Mouse (Mus musculus) adrenal gland, postnatal 14 days (tissue): ENCODE results near the gene Drp2. TPM values are rescaled to one million over a fixed set of nuclear protein-coding genes. Genes with fewer than 3 reads are reported as not detected.
A peak's percentile ranks its signal among the peaks of the same experiment; 100 is the strongest.

Experiments
- DNase-seq: peaks from one replicate; pipeline ENCODE4 v3.0.0; 2021; ENCODE audit warnings: mixed read lengths
- long read RNA-seq, 2 experiments: library from polyadenylated mRNA; stranded (forward); transcript quantifications; one replicate each; pipeline ENCODE4 v2.0.0; 2021
- total RNA-seq: library from RNA; stranded (reverse); gene quantifications from 2 replicates; pipeline ENCODE4 v1.2.3, GENCODE M21; 2021

The Drp2 gene
- total RNA-seq = 0.41 and 0.53 TPM in 2 replicates
- long read RNA-seq, experiment 1 = 0 reads
- long read RNA-seq, experiment 2 = 0 reads

DNA sequence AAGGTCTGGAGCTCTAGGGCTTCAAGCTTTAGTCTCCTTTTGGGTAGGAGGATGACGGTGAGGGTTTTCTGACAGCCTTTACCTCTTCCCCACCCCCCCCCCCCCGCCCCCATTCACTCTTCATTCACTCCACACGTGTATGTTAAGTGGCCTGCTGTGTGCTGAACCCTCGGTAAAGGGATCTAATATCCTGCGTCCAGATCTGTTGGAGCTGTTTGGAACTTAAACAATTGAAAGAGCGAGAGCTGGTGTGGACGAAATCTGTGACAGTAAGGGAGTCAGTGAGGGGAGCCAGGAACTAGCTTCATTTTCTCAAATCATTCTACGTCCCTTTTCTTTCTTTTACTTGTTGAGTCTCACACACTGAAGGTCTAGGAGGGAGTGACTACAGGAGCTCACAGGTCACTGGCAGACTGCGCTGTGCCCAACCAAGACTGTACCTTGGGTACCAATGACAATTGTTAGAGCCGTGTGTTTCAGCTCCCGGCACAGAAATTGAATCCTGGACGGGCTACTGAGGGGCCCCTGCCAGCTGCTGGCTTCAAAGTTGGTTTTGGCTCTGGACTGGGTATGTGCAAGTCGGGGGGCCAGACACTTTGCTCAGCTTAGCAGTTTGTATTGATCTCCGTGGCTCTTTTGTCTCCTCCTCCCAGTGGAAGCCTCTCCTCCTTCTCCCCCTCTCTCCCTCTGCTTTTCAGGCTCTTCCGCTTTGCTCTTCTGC, at the start of gene Drp2:
Gene Drp2 (plus strand): TSS at position 689 of the 721 bp plus-strand sequence.
- peak; percentile 4 for DNase-seq

DNA sequence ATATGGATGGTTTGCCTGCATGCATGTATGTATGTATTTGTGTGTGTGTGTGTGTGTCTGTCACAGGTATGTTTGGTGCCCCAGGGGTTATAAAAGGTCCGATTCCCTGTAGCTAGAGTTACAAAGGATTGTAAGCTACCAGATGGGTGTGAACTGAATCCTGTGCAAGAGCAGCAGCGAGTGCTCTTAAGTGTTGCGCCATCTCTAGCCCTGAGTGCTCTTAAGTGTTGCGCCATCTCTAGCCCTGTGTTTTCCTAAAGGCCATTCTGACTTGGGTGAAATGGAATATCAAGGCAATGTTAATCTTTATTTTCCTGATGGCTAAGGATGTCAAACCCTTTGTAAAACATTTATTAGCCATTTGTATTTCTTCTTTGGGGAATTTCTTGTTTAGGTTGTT, 45.0 kb upstream of the Drp2 start:
- peak; percentile 14 for DNase-seq

DNA sequence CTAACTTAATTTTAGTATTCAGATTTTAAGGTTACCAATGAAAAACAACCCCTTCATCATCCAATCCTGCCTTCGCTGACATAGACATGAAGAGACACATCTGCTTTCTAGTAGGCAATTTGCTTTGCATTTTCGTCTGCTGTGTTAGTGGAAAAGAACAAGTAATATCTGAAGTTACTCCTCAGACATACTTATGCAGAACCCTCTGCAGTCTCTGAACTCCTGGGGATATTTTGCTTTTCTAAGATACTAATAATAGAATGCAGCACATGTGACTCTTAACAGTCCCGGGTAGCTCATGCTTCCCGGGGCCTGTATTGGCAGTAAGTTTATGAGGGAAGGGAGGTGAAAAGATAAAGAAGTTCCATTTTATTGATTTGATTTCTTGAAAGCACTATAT, 42.2 kb upstream of the Drp2 start:
- no peak for DNase-seq

DNA sequence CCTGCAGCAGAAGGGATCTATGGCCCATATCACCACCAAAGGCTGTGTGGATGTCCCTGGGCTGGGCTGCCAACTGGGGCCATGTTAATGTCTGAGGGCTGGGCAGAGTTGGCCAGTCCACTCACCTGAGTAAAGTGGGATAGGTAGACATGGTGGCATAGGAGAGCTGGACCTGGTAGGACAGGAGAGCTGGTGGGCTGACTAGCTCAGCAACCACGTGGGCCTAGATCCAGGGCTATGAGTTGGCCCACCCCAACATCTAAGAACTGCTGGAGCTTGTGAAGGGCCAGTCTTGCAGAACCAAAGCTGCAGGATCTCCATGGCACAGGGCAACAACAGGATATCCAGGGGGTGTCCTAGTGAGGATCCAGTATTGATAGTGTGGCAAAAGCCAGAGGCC, 38.9 kb upstream of the Drp2 start:
- DNase-seq = no peak

DNA sequence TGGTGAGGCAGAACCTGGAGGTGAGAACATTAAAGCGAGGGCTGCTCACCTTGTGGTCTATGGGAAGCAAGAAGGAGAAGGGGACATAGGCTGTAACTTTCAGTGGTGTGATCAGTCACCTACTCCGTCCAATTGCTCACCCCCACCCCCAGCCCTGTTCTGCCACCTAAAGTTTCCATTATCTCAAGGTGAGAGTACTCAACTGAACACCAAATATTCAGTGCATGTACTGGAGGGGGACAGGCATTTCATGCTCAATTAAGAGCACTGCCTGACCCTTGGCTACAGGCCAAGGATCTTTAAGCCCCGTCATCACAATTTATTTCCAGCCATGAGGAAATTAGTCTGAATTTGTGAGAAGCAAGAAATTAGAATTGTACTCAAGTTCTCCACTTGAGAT, 37.8 kb upstream of the Drp2 start:
- no peak for DNase-seq

DNA sequence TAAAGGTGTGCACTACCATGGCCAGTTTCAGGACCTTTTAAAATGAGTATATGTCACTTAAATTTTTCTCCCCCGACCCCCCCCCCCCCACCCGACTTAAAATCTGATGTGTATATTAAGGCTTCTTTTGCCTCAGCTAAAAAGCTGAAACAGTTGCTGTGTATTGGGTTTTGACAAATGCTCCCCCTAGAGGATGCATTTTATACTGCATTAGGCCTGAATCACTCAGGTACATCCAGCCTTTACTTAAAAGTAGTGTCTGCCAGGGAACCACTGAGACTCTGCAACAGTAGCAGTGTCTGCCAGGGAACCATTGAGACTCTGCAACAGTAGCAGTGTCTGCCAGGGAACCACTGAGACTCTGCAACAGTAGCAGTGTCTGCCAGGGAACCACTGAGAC, 33.1 kb upstream of the Drp2 start:
- DNase-seq = no peak

DNA sequence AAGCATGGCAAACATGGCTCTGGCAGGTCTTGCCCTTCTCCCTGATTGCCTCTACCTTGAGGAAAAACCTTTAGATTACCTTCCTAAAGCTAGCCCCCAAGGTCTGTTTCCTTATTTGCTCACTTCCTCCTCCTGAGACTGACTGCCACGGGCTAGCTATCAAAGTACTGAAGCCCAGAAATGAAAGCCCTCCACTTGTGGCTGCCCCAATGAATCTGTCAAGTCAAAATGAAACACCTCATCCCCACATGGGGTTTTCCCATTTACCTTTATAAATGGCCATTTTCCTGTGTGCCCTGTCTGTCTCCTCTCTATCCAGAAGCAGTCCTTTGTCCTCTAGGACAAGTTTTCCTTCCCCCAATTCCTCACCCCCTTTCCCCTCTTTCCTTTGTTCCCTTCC, 30.2 kb upstream of the Drp2 start:
- no peak for DNase-seq

DNA sequence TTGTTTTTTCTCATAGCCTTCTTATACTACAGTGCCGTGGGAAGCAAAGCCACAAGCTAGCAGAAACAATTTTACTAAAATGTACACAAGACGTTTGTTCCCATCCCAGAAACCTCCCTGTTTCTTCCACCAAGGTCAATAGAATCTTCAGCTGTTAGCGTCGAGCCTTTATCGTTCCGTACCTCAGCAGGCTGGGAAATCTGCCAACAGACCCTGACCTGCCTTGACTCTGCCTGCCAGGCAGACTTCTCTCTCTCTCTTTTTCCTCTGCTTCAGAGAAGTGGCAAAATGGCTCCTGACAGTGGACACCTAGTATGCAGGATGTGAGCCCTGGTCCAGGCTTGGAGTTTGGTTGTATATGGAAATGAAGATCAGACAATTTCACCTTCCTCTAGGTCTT, 19.5 kb upstream of the Drp2 start:
- DNase-seq = peak; percentile 21

DNA sequence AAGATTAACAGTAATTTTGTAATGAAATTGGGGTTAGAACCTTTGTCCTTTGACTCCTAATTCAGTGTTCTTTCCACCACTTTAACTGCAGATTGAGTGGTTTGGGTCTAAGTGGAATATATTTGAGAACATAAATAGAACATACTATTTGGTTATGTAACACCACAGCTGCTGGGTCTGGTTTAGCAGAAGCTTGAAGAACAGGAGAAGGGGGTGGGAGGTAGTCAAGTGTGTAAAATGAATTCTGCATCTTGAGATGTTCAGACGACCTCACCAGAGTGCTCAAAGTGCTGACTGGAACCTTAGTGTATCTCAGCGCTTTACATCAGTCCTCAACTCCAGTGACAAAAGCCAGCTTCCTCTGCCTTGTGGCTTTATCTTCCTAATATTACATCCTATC, 5.4 kb upstream of the Drp2 start:
- no peak for DNase-seq

DNA sequence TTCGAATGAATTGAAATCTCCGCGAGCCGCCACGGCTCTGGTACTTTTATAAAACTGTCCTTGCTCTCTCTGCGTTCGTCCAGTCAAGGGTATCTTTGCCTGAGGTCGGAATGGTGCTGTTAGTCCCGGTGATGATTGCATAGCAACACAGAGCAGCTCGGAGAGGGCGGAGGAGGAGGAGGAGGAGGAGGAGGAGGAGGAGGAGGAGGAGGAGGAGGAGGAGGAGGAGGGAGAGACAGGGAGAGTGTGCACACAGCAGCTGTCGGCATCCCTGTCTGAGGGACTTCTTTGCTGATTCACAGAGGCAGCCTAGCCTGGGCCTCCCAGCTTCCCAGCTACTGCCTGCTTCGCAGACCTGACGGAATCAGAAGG, 219 bp downstream of the Drp2 start:
- peak; percentile 8 for DNase-seq

DNA sequence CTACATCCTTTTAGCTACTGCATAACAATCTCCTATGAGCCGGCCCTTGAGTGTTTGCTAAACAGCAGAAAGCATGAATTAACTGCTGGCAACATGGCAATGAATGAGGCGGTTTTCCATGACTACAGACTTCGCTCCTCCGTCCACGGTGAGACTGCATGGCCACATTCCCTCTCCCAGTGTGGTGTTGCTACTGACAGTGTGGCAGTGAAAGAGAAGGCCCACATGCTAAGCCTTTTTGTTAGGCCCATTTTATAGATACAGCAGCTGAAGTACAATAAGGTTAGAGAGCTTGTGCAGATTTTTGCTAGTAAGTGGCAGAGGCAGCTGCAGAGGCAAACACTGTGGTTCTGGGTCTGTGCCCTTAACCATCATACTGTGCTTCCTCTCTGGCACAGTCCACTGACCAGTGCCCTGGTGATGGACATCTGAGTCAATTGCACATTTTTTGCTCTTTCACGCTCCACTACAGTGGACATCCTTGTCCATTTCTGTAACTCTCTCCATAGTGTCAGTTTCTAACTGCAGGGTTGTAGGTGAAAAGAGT, 5.1 kb downstream of the Drp2 start:
- DNase-seq = no peak

DNA sequence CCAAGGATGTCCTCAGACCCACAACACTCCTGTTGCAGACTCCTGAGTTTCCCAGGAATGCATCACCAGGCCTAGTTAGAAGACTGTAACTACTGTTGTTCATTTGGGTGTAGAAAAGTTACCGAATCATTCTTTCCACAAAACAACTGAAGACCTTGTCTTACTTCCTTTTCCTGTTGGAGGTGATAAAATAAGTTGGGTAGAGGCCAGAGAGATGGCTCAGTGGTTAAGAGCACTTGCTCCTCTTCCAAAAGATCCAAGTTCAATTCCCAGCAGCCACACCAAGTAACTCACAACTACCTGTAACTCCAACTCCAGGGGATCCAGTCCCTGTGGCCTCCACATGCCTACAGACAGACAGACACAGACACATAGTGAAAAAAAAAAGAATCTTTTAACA, 7.7 kb downstream of the Drp2 start:
- no peak for DNase-seq

DNA sequence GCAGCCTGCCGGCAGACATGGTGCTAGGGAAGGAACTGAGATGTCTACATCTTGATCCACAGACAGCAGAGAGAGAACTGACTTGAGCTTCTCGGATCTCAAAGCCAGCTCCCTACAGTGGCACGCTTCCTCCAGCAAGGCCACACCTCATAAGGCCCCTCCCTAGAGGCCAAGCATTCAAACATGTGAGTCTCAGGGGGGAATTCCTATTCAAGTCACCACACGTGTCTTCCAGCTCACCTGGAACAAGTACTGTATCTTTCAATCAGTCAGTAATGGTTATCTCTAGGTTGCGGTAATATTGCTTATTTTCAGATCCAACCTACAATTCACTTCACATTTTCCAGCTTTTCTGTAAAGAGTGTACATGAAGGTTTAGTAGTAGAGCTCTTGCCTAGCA, 15.7 kb downstream of the Drp2 start:
- DNase-seq = no peak

DNA sequence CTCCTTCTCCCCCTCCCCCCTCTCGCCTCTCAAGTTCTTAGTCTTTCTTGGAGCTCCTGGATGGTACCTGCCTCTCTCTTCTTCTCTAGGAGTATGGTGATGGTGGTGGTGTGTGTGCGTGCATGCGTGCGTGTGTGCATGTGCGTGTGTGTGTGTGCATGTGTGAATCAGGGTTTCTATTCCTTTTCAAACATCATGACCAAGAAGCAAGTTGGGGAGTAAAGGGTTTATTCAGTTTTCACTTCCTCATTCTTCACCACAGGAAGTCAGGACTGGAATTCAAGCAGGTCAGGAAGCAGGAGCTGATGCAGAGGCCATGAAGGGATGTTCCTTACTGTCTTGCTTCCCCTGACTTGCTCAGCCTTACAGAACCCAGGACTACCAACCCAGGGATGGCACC, 19.9 kb downstream of the Drp2 start:
- no peak for DNase-seq

DNA sequence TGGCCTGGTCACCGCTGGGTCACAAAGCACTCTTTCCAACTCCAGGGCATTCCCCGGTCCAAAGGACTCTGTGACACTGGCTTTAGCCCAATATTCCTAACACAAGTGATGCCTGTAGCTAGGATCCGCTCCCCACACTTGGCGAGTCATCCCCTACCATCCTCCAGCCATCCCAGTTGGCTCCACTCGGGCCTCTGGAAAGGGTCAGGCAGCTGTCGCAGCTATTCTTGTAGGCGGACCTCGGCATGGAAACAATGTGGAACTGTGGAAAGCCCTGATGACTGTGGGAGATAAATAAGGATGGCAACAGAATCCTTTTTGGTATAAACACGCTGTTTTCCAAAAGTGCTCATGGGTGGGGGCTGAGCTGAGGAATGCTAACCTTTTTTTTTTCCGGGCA, 21.4 kb downstream of the Drp2 start:
- DNase-seq = no peak

DNA sequence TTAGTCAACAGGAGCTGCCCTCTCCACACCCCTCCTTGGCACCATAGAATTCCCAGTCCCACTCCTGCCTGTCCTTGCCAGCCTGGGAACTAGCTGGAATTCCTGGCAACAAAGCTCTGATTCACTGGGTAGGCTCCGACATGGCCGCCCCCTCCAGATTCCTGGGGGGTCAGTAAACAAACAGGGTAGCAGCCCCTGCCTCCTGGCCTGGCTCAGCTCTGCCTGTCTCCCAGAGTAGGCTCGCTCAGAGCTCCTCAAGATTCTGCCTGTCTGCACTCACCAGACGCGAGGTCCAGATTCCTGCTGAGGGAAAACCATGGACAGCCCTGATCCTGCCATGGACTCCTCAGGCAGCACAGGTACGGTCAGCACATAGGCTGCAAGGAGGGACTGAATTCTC, 22.5 kb downstream of the Drp2 start:
- DNase-seq = no peak

DNA sequence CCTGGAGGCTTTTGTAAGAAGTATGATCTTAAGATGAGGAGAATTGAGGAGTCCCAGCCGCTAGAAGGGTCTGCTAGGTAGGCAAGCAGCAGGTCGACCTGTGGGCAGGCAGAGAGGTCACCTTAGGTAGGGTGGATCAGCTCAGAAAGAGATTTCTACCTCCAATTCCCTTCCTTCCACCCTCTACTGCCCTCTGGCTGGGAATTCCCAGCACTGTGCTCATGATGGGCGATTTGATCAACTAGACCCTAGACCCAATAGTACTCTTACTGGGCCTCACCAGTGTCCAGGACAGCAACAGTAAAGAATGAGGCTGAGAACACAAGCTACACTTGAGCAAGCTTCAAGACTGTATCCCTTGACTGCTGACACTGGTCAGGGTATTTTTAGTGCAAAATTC, 23.0 kb downstream of the Drp2 start:
- no peak for DNase-seq

DNA sequence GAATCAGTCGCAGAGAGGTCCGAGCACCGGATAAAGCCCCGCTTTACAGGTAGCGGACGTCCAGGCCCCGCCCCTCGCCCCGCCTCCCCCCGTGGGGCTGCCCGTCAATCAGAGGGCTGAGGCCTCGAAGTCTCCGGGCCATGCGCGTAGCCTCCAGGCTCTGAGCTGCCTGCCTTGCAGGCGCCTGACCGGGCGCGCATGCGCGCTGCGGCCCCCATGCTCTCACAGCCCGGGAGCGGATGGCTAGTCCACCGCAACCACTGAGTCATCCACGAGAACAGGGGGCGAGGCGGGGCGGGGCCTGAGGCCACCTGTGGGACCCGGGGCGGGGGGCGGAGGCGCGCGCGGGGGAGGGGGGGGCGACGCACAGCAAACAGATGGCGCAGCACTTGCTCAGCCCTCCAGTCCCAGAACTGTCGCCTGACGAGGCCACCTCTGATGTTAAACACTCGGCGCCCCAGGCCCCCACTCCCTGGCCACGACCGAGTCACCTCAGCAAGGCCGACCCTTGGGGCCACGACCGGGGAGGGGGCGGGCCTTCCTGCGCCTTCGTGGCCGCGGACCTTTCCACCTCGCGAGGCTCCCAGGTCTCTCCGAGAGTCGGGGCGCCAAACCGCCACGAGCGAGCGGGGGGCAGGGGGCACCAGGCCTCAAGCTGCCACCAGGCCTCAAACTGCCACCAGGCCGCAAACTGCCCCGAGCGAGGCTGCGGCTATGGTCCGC, 70.8 kb downstream of the Drp2 start:
- DNase-seq = no peak

DNA sequence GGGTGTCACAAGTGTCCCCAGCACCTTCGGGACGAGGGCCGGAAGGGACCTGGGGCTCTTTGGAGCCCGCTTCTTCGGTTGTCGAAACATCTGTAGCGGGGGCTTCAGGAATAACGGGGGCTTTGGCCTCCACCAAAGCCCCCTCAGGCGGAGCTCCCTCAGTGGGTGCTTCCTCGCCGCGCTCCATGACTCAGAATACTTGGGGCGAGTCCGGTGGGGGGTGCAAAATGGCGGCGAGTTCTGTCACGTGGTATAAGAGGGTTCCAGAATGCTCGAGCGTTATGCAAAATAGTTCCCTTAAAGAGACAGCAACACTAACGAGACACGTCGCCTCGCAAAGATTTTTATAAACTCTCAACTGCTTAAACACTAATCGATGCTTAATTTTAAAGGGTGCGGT, 71.9 kb downstream of the Drp2 start, which contains the start of gene Taf7l:
Gene Taf7l (minus strand): TSS at position 201 of the 400 bp plus-strand sequence.
- DNase-seq = no peak

DNA sequence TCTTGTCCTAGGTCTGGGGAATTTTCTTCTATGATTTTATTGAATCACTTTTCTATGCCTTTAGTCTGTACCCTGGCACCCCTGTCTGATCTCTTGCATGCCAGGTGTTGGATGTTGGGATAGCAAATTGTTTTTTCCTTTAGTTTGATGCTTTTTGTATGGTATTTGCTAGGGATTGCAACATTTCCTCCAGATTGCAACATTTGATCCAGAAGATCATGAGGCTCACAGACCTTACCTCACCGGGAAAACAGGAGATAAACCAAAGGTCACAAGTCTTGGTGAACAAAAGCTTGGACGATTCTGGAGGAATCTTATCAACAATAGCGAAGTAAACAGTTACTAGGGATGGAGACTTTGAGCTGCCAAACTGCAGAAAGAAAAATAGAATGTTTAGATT, 77.4 kb downstream of the Drp2 start:
- DNase-seq = no peak

DNA sequence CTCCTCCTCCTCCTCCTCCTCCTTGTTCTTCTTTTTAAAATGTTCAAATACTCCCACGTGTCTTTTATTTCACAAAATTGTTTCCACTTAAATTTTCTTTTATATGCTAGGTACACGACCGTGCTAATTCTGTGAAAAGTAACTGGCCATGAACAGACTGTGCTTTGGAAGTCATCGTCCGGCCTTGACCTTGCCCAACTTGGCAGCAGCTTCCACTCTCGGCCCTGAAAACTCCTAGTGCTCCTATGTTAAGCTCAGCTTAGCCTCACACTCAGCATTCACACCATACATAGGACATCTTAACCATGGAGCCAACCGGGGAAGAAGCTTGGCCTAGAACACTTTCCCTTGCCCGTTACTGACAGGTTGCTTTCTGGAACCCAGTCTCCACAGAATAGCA, 96.3 kb downstream of the Drp2 start:
- peak; percentile 61 for DNase-seq
